Mouse (Mus musculus): ENCODE data around the gene Olfr525.
A peak's percentile ranks its signal among the peaks of the same experiment; 100 is the strongest.

Gene Olfr525

DNA sequence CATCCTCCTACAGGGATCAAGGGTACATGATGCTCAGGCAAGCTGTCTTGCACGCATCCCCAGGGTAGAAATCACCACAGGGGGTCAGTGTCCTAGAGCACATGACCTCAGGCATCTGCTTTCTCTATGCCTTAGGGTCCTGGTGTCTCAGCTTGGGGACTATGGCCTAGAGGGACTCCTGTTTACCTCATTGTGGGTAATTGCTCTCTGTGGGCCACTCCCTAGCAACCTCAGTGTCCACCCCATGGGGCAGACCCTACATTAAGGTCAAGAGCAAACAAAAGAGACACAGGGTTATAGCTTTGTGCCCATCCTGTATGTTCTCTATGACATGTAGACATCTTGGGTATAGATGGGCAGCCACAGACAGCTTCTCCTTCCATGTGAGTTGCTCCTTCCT lies at the start of gene Olfr525:
Gene Olfr525, plus strand, starts transcription at position 301 of the 400 bp plus-strand sequence.
- no peak for DNase-seq (ENCODE audit: low read depth, low spot score)

DNA sequence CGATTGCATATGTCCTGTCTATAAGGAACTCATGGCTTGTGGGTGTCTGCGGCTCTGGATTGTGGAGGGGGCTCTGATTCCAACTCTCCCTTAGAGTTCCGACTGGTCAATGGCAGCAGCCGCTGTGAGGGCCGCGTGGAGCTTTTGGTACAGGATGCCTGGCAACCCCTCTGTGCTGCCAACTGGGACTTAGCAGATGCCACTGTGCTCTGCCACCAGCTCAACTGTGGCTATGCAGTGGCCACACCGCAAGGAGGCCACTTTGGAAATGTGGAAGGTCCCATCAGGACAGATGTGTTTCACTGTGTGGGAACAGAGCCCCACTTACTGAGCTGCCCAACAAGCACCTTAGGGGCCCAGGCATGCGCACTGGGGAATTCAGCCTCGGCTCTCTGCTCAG lies 24.9 kb upstream of the Olfr525 start:
- DNase-seq (ENCODE audit: low read depth, low spot score): no peak

DNA sequence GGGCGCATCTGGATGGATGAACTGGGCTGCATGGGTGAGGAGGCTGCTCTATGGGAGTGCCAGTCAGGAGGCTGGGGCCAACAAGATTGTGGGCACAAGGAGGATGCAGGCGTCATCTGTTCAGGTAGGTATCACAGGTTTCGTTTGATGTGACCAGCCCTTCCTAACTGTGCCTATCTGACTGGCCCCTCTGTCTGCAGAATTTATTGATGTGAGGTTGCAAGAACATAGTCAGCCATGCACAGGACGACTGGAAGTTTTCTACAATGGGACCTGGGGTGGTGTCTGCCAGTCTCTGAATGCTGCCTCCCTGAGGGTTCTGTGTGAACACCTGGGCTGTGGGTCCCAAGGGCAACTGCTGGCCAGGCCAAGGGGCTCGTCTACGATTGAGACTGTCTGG lies 23.8 kb upstream of the Olfr525 start:
- DNase-seq (ENCODE audit: low read depth, low spot score): no peak

DNA sequence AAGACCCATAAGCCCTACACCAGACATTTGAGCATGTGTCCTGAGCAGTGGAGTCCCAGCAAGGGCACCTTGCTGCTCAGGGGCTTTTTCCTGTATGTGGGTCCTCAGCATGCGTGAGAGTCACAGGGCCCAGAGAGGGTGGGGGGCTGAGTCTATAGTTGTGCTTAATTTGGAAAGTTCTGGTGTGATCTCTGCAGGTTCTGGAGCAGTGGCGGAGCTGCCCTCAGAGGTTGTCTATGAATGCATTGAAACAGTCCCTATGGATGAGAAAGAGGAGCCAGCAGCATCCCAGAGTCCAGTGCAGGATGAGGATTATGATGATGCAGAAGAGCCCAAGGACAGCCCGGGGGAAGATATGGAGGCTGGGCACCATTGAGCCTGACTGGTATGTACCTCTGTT lies 21.2 kb upstream of the Olfr525 start:
- no peak for DNase-seq (ENCODE audit: low read depth, low spot score)

- no peak for DNase-seq (ENCODE audit: low read depth, low spot score)
These were observed 735 bp upstream of the Olfr525 start for GRCm38 (mm10) chr7:140319861-140320385.

DNA sequence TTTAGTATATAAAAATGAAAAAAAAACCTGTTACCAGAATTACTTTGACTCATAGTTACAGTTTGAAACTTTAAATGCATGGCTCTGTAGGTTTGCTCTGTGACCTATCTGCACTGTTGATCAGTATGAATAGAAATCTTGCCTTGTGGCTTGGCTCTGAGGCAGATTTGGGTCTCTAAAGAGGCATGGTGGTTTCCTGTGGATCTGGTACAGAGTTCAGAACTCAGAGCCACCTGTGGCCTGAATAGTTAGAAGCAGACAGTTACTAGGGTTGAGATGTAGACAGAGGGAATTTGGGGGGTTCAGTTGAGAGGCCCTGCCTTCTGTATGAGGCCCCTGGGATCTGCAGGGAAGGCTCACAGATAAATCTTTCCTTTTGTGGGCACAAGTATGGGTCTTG lies 477 bp downstream of the Olfr525 start:
- no peak for DNase-seq (ENCODE audit: low read depth, low spot score)

GRCm38 (mm10) chr7:140329766-140330304 lies 9.2 kb downstream of the Olfr525 start:
- no peak for DNase-seq (ENCODE audit: low read depth, low spot score)

GRCm38 (mm10) chr7:140333717-140334116 lies 13.1 kb downstream of the Olfr525 start, which contains the start of gene Olfr527:
Gene Olfr527 (plus strand): TSS chr7:140334017.
- no peak for DNase-seq (ENCODE audit: low read depth, low spot score)

DNA sequence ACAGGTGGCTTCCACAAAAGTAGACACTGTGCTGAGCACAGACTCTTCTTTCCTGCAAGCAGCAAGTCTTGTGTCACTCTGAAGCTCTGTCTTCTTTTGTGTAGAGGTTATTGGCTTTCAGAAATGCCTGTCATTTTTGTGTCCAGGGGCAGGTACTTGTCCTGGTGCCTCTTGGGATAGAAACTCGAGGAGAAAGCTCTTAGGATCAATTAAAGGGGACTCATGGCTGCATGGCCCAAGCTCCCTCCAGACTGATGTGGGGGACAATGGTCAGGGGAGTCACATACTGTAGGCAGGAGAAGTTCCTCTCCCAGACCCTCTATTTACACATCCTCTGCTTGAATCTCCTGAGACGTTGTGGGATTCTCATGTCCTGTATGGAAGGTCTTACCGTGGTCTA lies 40.9 kb downstream of the Olfr525 start, which contains the start of gene Olfr60:
Gene Olfr60, minus strand, starts transcription at position 101 of the 400 bp plus-strand sequence.
- no peak for DNase-seq (ENCODE audit: low read depth, low spot score)

DNA sequence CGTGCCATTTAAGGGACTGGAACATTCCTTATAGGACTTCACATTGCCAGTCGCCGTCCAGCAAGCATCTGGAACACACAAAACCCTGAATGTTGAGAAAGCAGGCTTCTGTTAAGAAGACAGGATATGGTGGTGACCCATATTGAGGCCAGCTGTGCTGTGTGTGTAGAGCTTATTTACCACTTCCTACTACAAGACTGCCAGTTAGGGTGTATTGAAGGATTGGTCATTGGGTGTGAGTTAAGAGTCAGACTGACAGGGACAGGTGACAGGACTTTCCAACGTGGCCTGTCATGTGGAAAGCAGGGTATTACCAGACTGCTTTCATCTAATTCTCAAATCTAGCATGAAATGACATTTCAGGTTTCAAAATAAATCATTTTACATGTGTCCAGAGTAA lies 53.6 kb downstream of the Olfr525 start:
- peak; percentile 5 for DNase-seq (ENCODE audit: low read depth, low spot score)

DNA sequence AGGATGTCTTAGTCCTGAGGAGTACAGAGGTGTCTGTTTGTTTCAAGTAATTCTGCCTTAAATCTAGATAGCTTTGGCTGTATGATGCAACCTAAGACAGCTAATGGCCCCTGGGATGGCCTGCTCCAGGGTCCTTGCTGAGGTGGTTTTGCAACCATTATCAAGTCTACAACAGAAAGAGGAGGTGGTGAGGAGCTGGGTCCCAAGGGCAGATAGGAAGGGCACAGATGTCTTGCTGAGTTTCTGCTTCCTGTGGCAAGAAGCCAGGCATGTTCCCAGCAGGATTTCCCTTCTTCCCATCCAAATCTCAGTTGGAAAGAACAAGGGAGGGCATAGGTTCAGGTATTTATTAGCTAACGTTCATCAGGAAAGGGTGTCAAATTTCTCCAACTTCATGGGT lies 55.6 kb downstream of the Olfr525 start, which contains the start of gene Olfr530:
Gene Olfr530, minus strand, starts transcription at position 101 of the 400 bp plus-strand sequence.
- peak; percentile 2 for DNase-seq (ENCODE audit: low read depth, low spot score)

DNA sequence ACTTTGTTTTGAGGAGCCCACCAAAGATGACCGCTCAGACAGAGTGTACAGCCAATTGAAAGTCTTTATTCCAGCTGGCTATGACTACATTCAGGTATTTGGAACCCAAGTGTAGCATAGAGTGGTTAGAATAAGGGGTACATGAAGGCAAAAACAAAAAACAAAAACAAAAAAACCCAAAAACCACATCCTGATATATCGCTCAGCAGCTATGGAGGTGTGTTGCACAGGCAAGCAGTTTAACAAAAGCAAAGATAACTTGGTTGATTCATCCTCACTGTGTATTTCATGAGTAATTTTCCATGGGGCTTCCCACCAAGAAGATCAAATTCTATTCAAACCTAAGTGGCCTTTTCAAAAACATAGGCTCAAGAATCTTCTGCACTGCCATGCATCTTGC lies 56.3 kb downstream of the Olfr525 start:
- no peak for DNase-seq (ENCODE audit: low read depth, low spot score)
